Mouse (Mus musculus): ENCODE measurements at regions not wholly inside any gene's neighbourhood (a gene's known extent, or its start where the extent isn't known, plus 50 kb on each side); places are given as distances from the start of the nearest gene placed in this dataset.

GRCm38 (mm10) chr2:147307488-147308386 lies 54.0 kb upstream of the Pax1 start:
- no peak for TF ChIP-seq EP300 (IDR thresholded peaks at IDR 0.05; ENCODE audit: low read depth)
- peak; percentile 85 for TF ChIP-seq CTCF (IDR thresholded peaks at IDR 0.05; ENCODE audit: low read depth)
- no peak overlapping the region for H3K4me3 ChIP-seq (ENCODE audit: insufficient read depth in 1 of 2, low read depth in 2 of 2, low read length in 2 of 2)

GRCm38 (mm10) chr2:147306728-147307127 lies 55.0 kb upstream of the Pax1 start:
- Histone ChIP-seq H3K36me3 (replicated peaks; ENCODE audit: control insufficient read depth, insufficient read depth, low read depth) (no peaks in the 10 kb centered on the region), H3K4me1 (replicated peaks; ENCODE audit: control insufficient read depth in 2 of 2, insufficient read depth in 2 of 2, low read length in 1 of 2) (no peaks in the 10 kb centered on the region), H3K27me3 (ENCODE audit: control insufficient read depth, insufficient read depth, low read length) (no peaks in the 10 kb centered on the region; the same call in 1 of the 2 replicates), H3K27ac (no peak overlapping the region), H3K4me3 (ENCODE audit: insufficient read depth in 1 of 2, low read depth in 2 of 2, low read length in 2 of 2) (no peak overlapping the region), H3K9ac (replicated peaks) (no peak overlapping the region), H3K9me3 (ENCODE audit: control insufficient read depth, low read length) (no peaks in the 10 kb centered on the region), H3K4me2 (ENCODE audit: low read depth) (no peak overlapping the region)
- ATAC-seq (ENCODE audit: insufficient read depth) (no peak), DNase-seq (ENCODE audit: low read depth in 3 of 3, low spot score in 3 of 3) (no peak)
- WGBS (ENCODE audit: insufficient replicate concordance): 46% methylated on average over 6 of the region's 6 CpGs
- TF ChIP-seq EP300 (IDR thresholded peaks at IDR 0.05; ENCODE audit: low read depth): no peak
- no peak for TF ChIP-seq CTCF (IDR thresholded peaks at IDR 0.05; ENCODE audit: low read depth)

More at GRCm38 (mm10) chr2:147307488-147308386, 54.0 kb upstream of the Pax1 start:
- H3K27me3 ChIP-seq (ENCODE audit: control insufficient read depth, insufficient read depth, low read length): no peaks in the 10 kb centered on the region; the same call in 1 of the 2 replicates
- no peak overlapping the region for H3K27ac ChIP-seq
- WGBS (ENCODE audit: insufficient replicate concordance): 17% methylated on average over 12 of the region's 12 CpGs
- H3K4me2 ChIP-seq (ENCODE audit: low read depth): no peak overlapping the region
- no peaks in the 10 kb centered on the region for H3K36me3 ChIP-seq (replicated peaks; ENCODE audit: control insufficient read depth, insufficient read depth, low read depth)
- ATAC-seq (ENCODE audit: insufficient read depth): no peak
- H3K9me3 ChIP-seq (ENCODE audit: control insufficient read depth, low read length): no peaks in the 10 kb centered on the region
- peak in 1 of 3 experiments; percentile 11 for DNase-seq (ENCODE audit: low read depth in 3 of 3, low spot score in 3 of 3)
- H3K4me1 ChIP-seq (replicated peaks; ENCODE audit: control insufficient read depth in 2 of 2, insufficient read depth in 2 of 2, low read length in 1 of 2): no peaks in the 10 kb centered on the region
- no peak overlapping the region for H3K9ac ChIP-seq (replicated peaks)

- Histone ChIP-seq H3K27ac (no peak overlapping the region), H3K4me2 (ENCODE audit: low read depth) (no peak overlapping the region), H3K9me3 (ENCODE audit: control insufficient read depth, low read length) (no peaks in the 10 kb centered on the region), H3K9ac (replicated peaks) (no peak overlapping the region), H3K4me3 (ENCODE audit: insufficient read depth in 1 of 2, low read depth in 2 of 2, low read length in 2 of 2) (no peak overlapping the region), H3K4me1 (replicated peaks; ENCODE audit: control insufficient read depth in 2 of 2, insufficient read depth in 2 of 2, low read length in 1 of 2) (no peaks in the 10 kb centered on the region), H3K36me3 (replicated peaks; ENCODE audit: control insufficient read depth, insufficient read depth, low read depth) (no peaks in the 10 kb centered on the region), H3K27me3 (ENCODE audit: control insufficient read depth, insufficient read depth, low read length) (no peaks in the 10 kb centered on the region; the same call in 1 of the 2 replicates)
- TF ChIP-seq EP300 (IDR thresholded peaks at IDR 0.05; ENCODE audit: low read depth) (no peak), CTCF (IDR thresholded peaks at IDR 0.05; ENCODE audit: low read depth) (peak; percentile 53)
- 19% methylated on average over 5 of the region's 5 CpGs for WGBS (ENCODE audit: insufficient replicate concordance)
- no peak for ATAC-seq (ENCODE audit: insufficient read depth)
- DNase-seq (ENCODE audit: low read depth in 3 of 3, low spot score in 3 of 3): no peak
Observed at GRCm38 (mm10) chr2:147305262-147305661, 56.5 kb upstream of the Pax1 start.

- H3K27me3 ChIP-seq (ENCODE audit: control insufficient read depth, insufficient read depth, low read length): no peaks in the 10 kb centered on the region
- 57% methylated on average over 1 of the region's 1 CpGs for WGBS (ENCODE audit: insufficient replicate concordance)
- no peak overlapping the region for H3K4me2 ChIP-seq (ENCODE audit: low read depth)
Observed at GRCm38 (mm10) chr2:147300503-147300902, 61.2 kb upstream of the Pax1 start.

GRCm38 (mm10) chr2:147299359-147299758 lies 62.4 kb upstream of the Pax1 start:
- Histone ChIP-seq H3K9ac (replicated peaks) (no peak overlapping the region), H3K36me3 (replicated peaks; ENCODE audit: control insufficient read depth, insufficient read depth, low read depth) (no peaks in the 10 kb centered on the region), H3K27ac (no peak overlapping the region), H3K4me2 (ENCODE audit: low read depth) (no peak overlapping the region), H3K9me3 (ENCODE audit: control insufficient read depth, low read length) (no peaks in the 10 kb centered on the region), H3K27me3 (ENCODE audit: control insufficient read depth, insufficient read depth, low read length) (no peaks in the 10 kb centered on the region), H3K4me3 (ENCODE audit: insufficient read depth in 1 of 2, low read depth in 2 of 2, low read length in 2 of 2) (no peak overlapping the region), H3K4me1 (replicated peaks; ENCODE audit: control insufficient read depth in 2 of 2, insufficient read depth in 2 of 2, low read length in 1 of 2) (no peaks in the 10 kb centered on the region)
- ATAC-seq (ENCODE audit: insufficient read depth) (no peak), DNase-seq (ENCODE audit: low read depth in 3 of 3, low spot score in 3 of 3) (no peak)
- TF ChIP-seq EP300 (IDR thresholded peaks at IDR 0.05; ENCODE audit: low read depth) (no peak), CTCF (IDR thresholded peaks at IDR 0.05; ENCODE audit: low read depth) (no peak)
- 62% methylated on average over 3 of the region's 3 CpGs for WGBS (ENCODE audit: insufficient replicate concordance)

More at GRCm38 (mm10) chr2:147300503-147300902, 61.2 kb upstream of the Pax1 start:
- TF ChIP-seq CTCF (IDR thresholded peaks at IDR 0.05; ENCODE audit: low read depth) (no peak), EP300 (IDR thresholded peaks at IDR 0.05; ENCODE audit: low read depth) (no peak)
- H3K4me3 ChIP-seq (ENCODE audit: insufficient read depth in 1 of 2, low read depth in 2 of 2, low read length in 2 of 2): no peak overlapping the region
- no peaks in the 10 kb centered on the region for H3K36me3 ChIP-seq (replicated peaks; ENCODE audit: control insufficient read depth, insufficient read depth, low read depth)
- H3K9me3 ChIP-seq (ENCODE audit: control insufficient read depth, low read length): no peaks in the 10 kb centered on the region
- DNase-seq (ENCODE audit: low read depth in 3 of 3, low spot score in 3 of 3) (no peak), ATAC-seq (ENCODE audit: insufficient read depth) (no peak)
- no peak overlapping the region for H3K9ac ChIP-seq (replicated peaks)
- no peak overlapping the region for H3K27ac ChIP-seq
- H3K4me1 ChIP-seq (replicated peaks; ENCODE audit: control insufficient read depth in 2 of 2, insufficient read depth in 2 of 2, low read length in 1 of 2): no peaks in the 10 kb centered on the region
